Mouse (Mus musculus) forebrain, embryonic 11.5 days (tissue): ENCODE measurements around the gene Tcp11. TPM values are rescaled to one million over a fixed set of nuclear protein-coding genes. Genes with fewer than 3 reads are reported as not detected.

ENCODE experiments used
- ATAC-seq: fragments of 200-750 bp; cut with Nextera tagmentation; replicated peaks from 2 replicates; pipeline ENCODE4 v1.8.0; 2017; ENCODE audit warnings: moderate TSS enrichment; ENCODE audit not compliant: low FRiP score
- DNase-seq: peaks from one replicate; pipeline ENCODE4 v3.0.0-alpha.2; 2017; ENCODE audit warnings: low spot score
- H3K27ac ChIP-seq: fragments of 300-500 bp; sonication (generic); 2 replicates; pipeline ENCODE4 v1.5.1; 2014; ENCODE audit warnings: low read depth, low read length
- H3K27me3 ChIP-seq: fragments of 300-500 bp; sonication (generic); 2 replicates; pipeline ENCODE4 v1.6.1; 2014; ENCODE audit warnings: mild to moderate bottlenecking, low read length, mixed read lengths; ENCODE audit not compliant: control insufficient read depth, insufficient read depth
- H3K36me3 ChIP-seq: fragments of 300-500 bp; sonication (generic); 2 replicates; pipeline ENCODE4 v1.6.1; 2014; ENCODE audit warnings: mild to moderate bottlenecking, low read length, moderate library complexity, mixed read lengths; ENCODE audit not compliant: control insufficient read depth, insufficient read depth
- H3K4me1 ChIP-seq: fragments of 300-500 bp; sonication (generic); replicated peaks from 2 replicates; pipeline ENCODE4 v1.6.1; 2014; ENCODE audit warnings: low read length, mixed read lengths; ENCODE audit not compliant: control insufficient read depth, insufficient read depth
- H3K4me2 ChIP-seq: fragments of 300-500 bp; sonication (generic); 2 replicates; pipeline ENCODE4 v1.6.1; 2014; ENCODE audit warnings: low read depth, mild to moderate bottlenecking, low read length, moderate library complexity, mixed read lengths; ENCODE audit not compliant: severe bottlenecking
- H3K4me3 ChIP-seq: fragments of 300-500 bp; sonication (generic); 2 replicates; pipeline ENCODE4 v1.5.1; 2014; ENCODE audit warnings: low read depth, low read length
- H3K9ac ChIP-seq: fragments of 300-500 bp; sonication (generic); 2 replicates; pipeline ENCODE4 v1.6.1; 2014; ENCODE audit warnings: low read length
- H3K9me3 ChIP-seq: fragments of 300-500 bp; sonication (generic); 2 replicates; pipeline ENCODE4 v1.6.1; 2016; ENCODE audit warnings: low read length, mixed read lengths; ENCODE audit not compliant: control insufficient read depth
- whole genome bisulfite sequencing: fragments of 180-500 bp; shearing (Covaris S2); extraction: QIAGEN DNeasy Blood & Tissue Kit; methylation state at CpG from one replicate; pipeline ENCODE4 v1.1.7; 2014; 5-methylcytosine and 5-hydroxymethylcytosine counted together
- polyA plus RNA-seq: library from polyadenylated mRNA; unstranded; fragments of >200 nt; fragmentation: Nextera tagmentation; extraction: Ambion mirVana; gene quantifications from 2 replicates; pipeline ENCODE4 v1.2.1, GENCODE M21; 2014

Gene Tcp11
- polyA plus RNA-seq, 1 experiment from 2014 or later, result 1.0 TPM

GRCm38 (mm10) chr17:28081385-28081784 is 946 bp upstream of the Tcp11 start:
- H3K4me1 ChIP-seq, result peaks cover 14% of the 10 kb centered on the region
- WGBS, result 48% methylated on average over 9 of the region's 9 CpGs
- no peak overlapping the region for H3K4me2 ChIP-seq
- no peak overlapping the region for H3K4me3 ChIP-seq
- H3K9ac ChIP-seq, result no peak overlapping the region
- no peaks in the 10 kb centered on the region for H3K36me3 ChIP-seq
- ATAC-seq (no peak), DNase-seq (peak; percentile 81)
- peaks cover 3% of the 10 kb centered on the region for H3K27me3 ChIP-seq
- no peak overlapping the region for H3K27ac ChIP-seq
- H3K9me3 ChIP-seq, result no peaks in the 10 kb centered on the region

- peaks cover 3% of the 10 kb centered on the region for H3K27me3 ChIP-seq
- ATAC-seq, result no peak
- H3K36me3 ChIP-seq, result no peaks in the 10 kb centered on the region
- no peak for DNase-seq
- H3K9ac ChIP-seq, result no peak overlapping the region
- peak overlapping the region; percentile 56; the same call in 1 of the 2 replicates for H3K4me3 ChIP-seq
- H3K4me2 ChIP-seq, result peak overlapping the region; percentile 97; the same call in 1 of the 2 replicates
- 10% methylated on average over 9 of the region's 9 CpGs for WGBS
- H3K4me1 ChIP-seq, result peaks cover 12% of the 10 kb centered on the region
- no peaks in the 10 kb centered on the region for H3K9me3 ChIP-seq
- no peak overlapping the region for H3K27ac ChIP-seq
Observed at GRCm38 (mm10) chr17:28080817-28081165, 352 bp upstream of the Tcp11 start.

GRCm38 (mm10) chr17:28079618-28080017 is 821 bp downstream of the Tcp11 start:
- no peaks in the 10 kb centered on the region for H3K36me3 ChIP-seq
- under 1% methylated on average over 25 of the region's 25 CpGs for WGBS
- H3K9ac ChIP-seq, result peak overlapping the region; percentile 52
- peak overlapping the region; percentile 56 for H3K4me3 ChIP-seq
- peaks cover 6% of the 10 kb centered on the region; the same call in 1 of the 2 replicates for H3K4me1 ChIP-seq
- ATAC-seq (peak; percentile 56), DNase-seq (peak; percentile 94)
- no peak overlapping the region for H3K27ac ChIP-seq
- H3K4me2 ChIP-seq, result peak overlapping the region; percentile 97
- no peaks in the 10 kb centered on the region for H3K9me3 ChIP-seq
- H3K27me3 ChIP-seq, result peaks cover 3% of the 10 kb centered on the region

DNA sequence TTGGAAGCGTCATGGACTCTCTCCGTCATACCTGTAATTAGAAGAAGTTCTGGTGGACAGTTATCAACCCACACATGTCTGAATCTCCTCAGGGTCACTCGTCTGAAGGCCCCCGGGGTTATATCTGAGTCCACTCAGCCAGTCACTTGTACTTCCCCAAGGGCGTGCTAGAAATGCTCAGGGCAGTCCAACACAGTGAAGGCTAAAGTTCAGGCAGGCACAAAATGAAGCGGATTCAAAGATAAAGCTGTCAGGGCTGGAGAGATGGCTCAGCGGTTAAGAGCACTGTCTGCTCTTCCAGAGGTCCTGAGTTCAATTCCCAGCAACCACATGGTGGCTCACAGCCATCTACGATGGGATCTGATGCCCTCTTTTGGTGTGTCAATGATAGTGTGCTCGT is 2.4 kb downstream of the Tcp11 start:
- ATAC-seq (no peak), DNase-seq (no peak)
- Histone ChIP-seq H3K36me3 (no peaks in the 10 kb centered on the region), H3K4me1 (peaks cover 3% of the 10 kb centered on the region; the same call in 1 of the 2 replicates), H3K9ac (no peak overlapping the region), H3K27me3 (peaks cover 3% of the 10 kb centered on the region), H3K4me3 (no peak overlapping the region), H3K4me2 (no peak overlapping the region), H3K27ac (no peak overlapping the region), H3K9me3 (no peaks in the 10 kb centered on the region)
- WGBS, result 89% methylated on average over 9 of the region's 9 CpGs

DNA sequence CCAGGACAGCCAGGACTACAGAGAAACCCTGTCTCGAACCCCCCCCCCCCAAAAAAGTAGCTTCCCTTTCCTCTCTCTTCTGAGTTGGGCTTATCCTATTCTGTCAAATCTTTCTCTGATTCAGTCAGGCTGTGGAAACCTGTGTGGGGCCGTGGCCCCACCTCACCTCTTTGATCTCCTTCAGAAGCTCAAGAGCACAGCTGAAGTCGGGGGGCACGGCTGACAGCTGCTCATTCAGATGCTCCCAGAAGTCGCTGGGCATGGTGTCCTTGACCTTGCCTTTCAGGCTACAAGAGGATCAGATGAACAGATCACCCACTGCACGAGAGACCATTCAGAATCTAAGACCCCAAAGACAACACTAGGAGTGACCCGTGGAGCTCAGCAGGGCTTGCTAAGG is 6.0 kb downstream of the Tcp11 start:
- no peaks in the 10 kb centered on the region for H3K36me3 ChIP-seq
- no peaks in the 10 kb centered on the region for H3K27me3 ChIP-seq
- no peak overlapping the region for H3K27ac ChIP-seq
- H3K4me3 ChIP-seq, result no peak overlapping the region
- no peaks in the 10 kb centered on the region for H3K4me1 ChIP-seq
- no peak for ATAC-seq
- 70% methylated on average over 7 of the region's 7 CpGs for WGBS
- H3K4me2 ChIP-seq, result no peak overlapping the region
- H3K9ac ChIP-seq, result no peak overlapping the region
- no peaks in the 10 kb centered on the region for H3K9me3 ChIP-seq
- no peak for DNase-seq

GRCm38 (mm10) chr17:28072730-28073129 is 7.7 kb downstream of the Tcp11 start:
- WGBS, result 85% methylated on average over 2 of the region's 2 CpGs
- Histone ChIP-seq H3K9ac (no peak overlapping the region), H3K9me3 (no peaks in the 10 kb centered on the region), H3K4me3 (no peak overlapping the region), H3K27me3 (no peaks in the 10 kb centered on the region), H3K36me3 (no peaks in the 10 kb centered on the region), H3K4me2 (no peak overlapping the region), H3K27ac (no peak overlapping the region), H3K4me1 (no peaks in the 10 kb centered on the region)
- no peak for DNase-seq
- ATAC-seq, result no peak

- ATAC-seq (no peak), DNase-seq (no peak)
- WGBS, result 86% methylated on average over 13 of the region's 13 CpGs
- Histone ChIP-seq H3K4me3 (no peak overlapping the region), H3K9ac (no peak overlapping the region), H3K27me3 (no peaks in the 10 kb centered on the region), H3K9me3 (no peaks in the 10 kb centered on the region), H3K27ac (no peak overlapping the region), H3K4me1 (no peaks in the 10 kb centered on the region), H3K4me2 (no peak overlapping the region), H3K36me3 (no peaks in the 10 kb centered on the region)
Observed at GRCm38 (mm10) chr17:28070256-28070655, 10.2 kb downstream of the Tcp11 start.

- Histone ChIP-seq H3K4me1 (no peaks in the 10 kb centered on the region), H3K4me2 (no peak overlapping the region), H3K9ac (no peak overlapping the region), H3K9me3 (no peaks in the 10 kb centered on the region), H3K27ac (no peak overlapping the region), H3K27me3 (no peaks in the 10 kb centered on the region), H3K36me3 (no peaks in the 10 kb centered on the region), H3K4me3 (no peak overlapping the region)
- ATAC-seq, result no peak
- no peak for DNase-seq
- 36% methylated on average over 12 of the region's 12 CpGs for WGBS
Observed at GRCm38 (mm10) chr17:28069446-28069845, 11.0 kb downstream of the Tcp11 start.

DNA sequence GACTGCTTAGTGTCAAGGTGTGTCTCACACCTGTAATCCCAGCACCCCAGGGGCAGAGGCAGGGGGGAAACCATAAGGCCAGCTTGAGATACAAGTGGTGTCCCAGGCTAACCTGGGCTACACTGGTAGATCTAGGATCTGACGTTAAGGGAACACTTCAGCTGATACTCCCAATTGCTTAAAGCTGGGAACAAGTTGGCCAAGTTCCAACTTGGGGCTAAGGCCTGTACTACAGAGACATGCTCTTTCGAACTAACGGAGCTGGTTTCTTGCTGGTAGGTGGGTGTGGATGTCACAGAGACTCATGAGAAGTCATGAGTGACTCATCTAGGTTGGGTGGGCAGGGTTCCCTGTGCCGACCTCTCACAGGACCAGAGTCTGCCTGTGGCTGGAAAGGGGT is 13.1 kb downstream of the Tcp11 start:
- no peaks in the 10 kb centered on the region for H3K9me3 ChIP-seq
- no peak overlapping the region for H3K27ac ChIP-seq
- H3K9ac ChIP-seq, result no peak overlapping the region
- H3K4me2 ChIP-seq, result no peak overlapping the region
- no peak overlapping the region for H3K4me3 ChIP-seq
- ATAC-seq (no peak), DNase-seq (no peak)
- WGBS, result 89% methylated on average over 4 of the region's 4 CpGs
- no peaks in the 10 kb centered on the region for H3K36me3 ChIP-seq
- no peaks in the 10 kb centered on the region for H3K27me3 ChIP-seq
- no peaks in the 10 kb centered on the region for H3K4me1 ChIP-seq
